Mouse (Mus musculus) kidney, adult 2 months (tissue): ENCODE measurements around the gene Sertad4.

Source experiments
- CTCF ChIP-seq: fragments of 200-500 bp; conservative IDR thresholded peaks from 2 replicates; pipeline ENCODE4 v1.5.1; 2011; ENCODE audit warnings: low read depth, mild to moderate bottlenecking, control low read depth, low read length, moderate library complexity, mixed read lengths; ENCODE audit not compliant: insufficient read depth, insufficient read length
- POLR2A ChIP-seq: fragments of 200-500 bp; IDR thresholded peaks from one replicate; pipeline ENCODE4 v1.6.1; 2011; ENCODE audit warnings: low read depth, low read length, control low read depth

- no peak for TF ChIP-seq CTCF
- no peak for TF ChIP-seq POLR2A
Observed at GRCm38 (mm10) chr1:192840655-192841054, 14.9 kb downstream of the Sertad4 start.
